Mouse (Mus musculus) lung, postnatal 0 days (tissue): ENCODE results near the gene Csnk1d.

Source experiments
- CTCF ChIP-seq: IDR thresholded peaks from 2 replicates; pipeline ENCODE4 v1.5.1; 2016; ENCODE audit warnings: antibody characterized with exemption, mild to moderate bottlenecking
- EP300 ChIP-seq: IDR thresholded peaks from 2 replicates; pipeline ENCODE4 v1.6.1; 2016; ENCODE audit warnings: antibody characterized with exemption, mild to moderate bottlenecking, control low read depth

- no peak for TF ChIP-seq CTCF
- no peak for TF ChIP-seq EP300
Measured at GRCm38 (mm10) chr11:121010044-121010755, 19.1 kb upstream of the Csnk1d start.
